Mouse (Mus musculus) right cerebral cortex, postnatal 14 days (tissue): ENCODE measurements around the gene Tmem107.

Source experiments
- DNase-seq: peaks from one replicate; pipeline ENCODE4 v3.0.0; 2022

The Tmem107 gene

GRCm38 (mm10) chr11:69109032-69109900 is 38.7 kb downstream of the Tmem107 start:
- DNase-seq: no peak

- peak; percentile 91 for DNase-seq
Measured at GRCm38 (mm10) chr11:69110319-69111046, 39.9 kb downstream of the Tmem107 start.

GRCm38 (mm10) chr11:69111051-69111810 is 40.6 kb downstream of the Tmem107 start:
- no peak for DNase-seq

GRCm38 (mm10) chr11:69111865-69112264 is 41.3 kb downstream of the Tmem107 start:
- DNase-seq: no peak

GRCm38 (mm10) chr11:69114018-69114417 is 43.4 kb downstream of the Tmem107 start:
- DNase-seq: no peak

GRCm38 (mm10) chr11:69114621-69115020 is 44.0 kb downstream of the Tmem107 start:
- no peak for DNase-seq

- peak; percentile 2 for DNase-seq
Measured at GRCm38 (mm10) chr11:69116843-69117242, 46.2 kb downstream of the Tmem107 start.

- peak; percentile 49 for DNase-seq
Measured at GRCm38 (mm10) chr11:69117737-69118695, 47.4 kb downstream of the Tmem107 start.

GRCm38 (mm10) chr11:69118765-69119164 is 48.2 kb downstream of the Tmem107 start:
- peak; percentile 68 for DNase-seq

- no peak for DNase-seq
Measured at GRCm38 (mm10) chr11:69119446-69120155, 49.0 kb downstream of the Tmem107 start.

GRCm38 (mm10) chr11:69120221-69121000 is 49.8 kb downstream of the Tmem107 start, which contains the start of gene Hes7:
TSS of gene Hes7 (plus strand) at chr11:69120404.
- peak; percentile 4 for DNase-seq

GRCm38 (mm10) chr11:69121001-69121740 is 50.6 kb downstream of the Tmem107 start:
- peak; percentile 27 for DNase-seq

- peak; percentile 59 for DNase-seq
Measured at GRCm38 (mm10) chr11:69121741-69122335, 51.2 kb downstream of the Tmem107 start.

GRCm38 (mm10) chr11:69122336-69122951 is 51.8 kb downstream of the Tmem107 start, which contains the start of gene 9130213A22Rik:
TSS of gene 9130213A22Rik (minus strand) at chr11:69122589.
- peak; percentile 90 for DNase-seq
